Mouse (Mus musculus) embryo, embryonic 10.5 days (tissue): ENCODE results near the gene Gata1.
"Not testable (repeated sequence)": the region's sequence is repeated elsewhere in the genome, so short reads cannot be mapped to it uniquely, and the experiment has no call there.

ENCODE experiments used
- DNase-seq: peaks from one replicate; pipeline ENCODE4 v3.0.0-alpha.2; 2015; ENCODE audit warnings: low spot score

Gene Gata1

GRCm38 (mm10) chrX:7977892-7978291, at the start of gene Gata1:
Gene Gata1, minus strand, starts transcription at chrX:7978071.
- no peak for DNase-seq

GRCm38 (mm10) chrX:8026811-8027210, 48.9 kb upstream of the Gata1 start:
- DNase-seq: no peak

DNA sequence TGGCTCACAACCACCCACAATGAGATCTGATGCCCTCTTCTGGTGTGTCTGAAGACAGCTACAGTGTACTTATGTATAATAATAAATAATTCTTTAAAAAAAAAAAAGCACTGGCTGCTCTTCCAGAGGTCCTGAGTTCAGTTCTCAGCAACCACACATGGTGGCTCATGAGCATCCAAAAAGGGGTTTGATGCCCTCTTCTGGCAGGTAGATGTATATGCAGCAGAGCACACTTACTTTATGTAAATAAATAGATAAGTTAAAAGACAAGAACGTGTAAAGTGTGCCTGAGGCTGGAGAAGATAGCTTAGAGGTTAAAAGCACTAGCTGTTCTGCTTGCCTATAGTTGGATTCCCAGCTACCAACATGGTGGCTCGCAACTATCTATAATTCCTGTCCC, 46.9 kb upstream of the Gata1 start:
- DNase-seq: no peak

GRCm38 (mm10) chrX:8020111-8020778, 42.4 kb upstream of the Gata1 start:
- DNase-seq: no peak

- DNase-seq: no peak
Measured at GRCm38 (mm10) chrX:8018286-8018685, 40.4 kb upstream of the Gata1 start, which contains the start of gene Glod5. Gene Glod5, minus strand, starts transcription at chrX:8018492.

DNA sequence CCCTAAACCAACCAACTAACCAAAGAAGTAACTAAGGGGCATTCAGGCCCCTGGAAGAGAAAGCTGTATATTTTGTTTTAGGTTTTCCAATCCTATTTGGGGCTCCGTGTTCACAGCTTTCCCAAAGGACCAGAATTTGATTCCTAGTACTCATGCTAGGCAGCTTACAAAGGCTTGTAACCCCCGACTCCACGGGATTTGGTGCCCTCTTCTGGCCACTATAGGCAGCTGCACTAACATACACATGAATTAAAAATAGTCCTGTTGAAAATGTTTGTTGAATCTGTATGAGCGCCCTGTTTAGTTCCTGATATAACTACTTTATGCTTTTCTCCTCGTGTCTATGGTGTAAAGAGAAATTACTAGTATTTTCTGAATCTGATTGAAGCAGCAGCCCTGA, 39.3 kb upstream of the Gata1 start:
- peak; percentile 64 for DNase-seq

DNA sequence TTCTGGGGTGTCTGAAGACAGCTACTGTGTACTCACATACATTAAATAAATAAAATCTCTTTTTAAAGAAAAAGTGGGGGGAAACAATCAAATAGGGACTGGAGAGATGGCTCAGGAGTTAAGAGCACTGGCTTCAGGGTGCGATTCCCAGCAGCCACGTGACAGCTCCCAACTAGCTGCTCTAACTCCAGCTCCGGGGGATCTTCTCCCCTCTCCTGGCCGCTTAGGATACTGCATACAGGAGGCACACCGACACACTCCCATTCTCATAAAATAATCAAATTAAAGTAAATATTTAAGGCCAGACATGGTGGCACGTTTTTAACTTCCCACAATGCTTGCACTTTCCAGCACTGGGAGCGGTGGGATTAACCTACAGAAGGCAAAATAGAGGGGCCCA, 37.8 kb upstream of the Gata1 start:
- peak; percentile 32 for DNase-seq

GRCm38 (mm10) chrX:8013569-8014314, 35.9 kb upstream of the Gata1 start:
- DNase-seq: peak; percentile 55

DNA sequence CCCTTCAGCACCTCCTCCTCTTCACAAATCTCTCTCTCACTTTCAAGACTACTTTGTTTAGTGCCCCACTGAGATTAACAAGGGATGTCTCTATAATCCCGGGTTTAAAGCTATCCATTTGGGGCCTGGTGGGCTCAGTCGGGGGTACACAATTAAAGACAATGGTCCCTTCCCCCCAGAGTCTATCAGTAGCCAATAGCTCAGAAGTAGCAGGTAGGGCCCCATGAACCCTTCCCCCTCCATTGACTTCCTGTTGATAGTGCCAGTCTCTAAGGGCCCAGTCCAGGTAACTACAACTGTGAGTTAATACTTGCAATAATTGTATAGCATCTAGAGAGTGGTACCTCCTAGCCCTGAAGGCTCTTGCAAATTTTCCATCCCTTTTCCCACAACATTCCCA, 35.3 kb upstream of the Gata1 start:
- no peak for DNase-seq

GRCm38 (mm10) chrX:8009356-8009755, 31.5 kb upstream of the Gata1 start:
- not testable (repeated sequence) for DNase-seq

GRCm38 (mm10) chrX:8008543-8008942, 30.7 kb upstream of the Gata1 start:
- no peak for DNase-seq

DNA sequence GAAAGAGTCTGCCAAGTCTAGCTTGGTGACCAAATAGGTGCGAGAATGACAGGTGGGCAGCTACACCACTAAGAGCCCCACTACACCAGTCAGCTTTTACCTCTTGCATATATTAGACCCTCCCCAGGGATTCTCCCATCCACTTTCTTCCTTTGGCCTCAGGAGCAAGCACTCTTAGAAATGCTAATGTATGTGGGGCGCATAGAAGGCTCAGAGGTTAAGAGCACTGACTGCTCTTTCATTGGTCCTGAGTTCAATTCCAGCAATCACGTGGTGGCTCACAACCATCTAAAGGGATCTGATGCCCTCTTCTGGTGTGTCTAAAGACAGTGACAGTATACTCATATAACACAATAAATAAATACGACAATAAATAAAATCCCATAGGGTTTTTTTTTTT, 25.1 kb upstream of the Gata1 start:
- no peak for DNase-seq

DNA sequence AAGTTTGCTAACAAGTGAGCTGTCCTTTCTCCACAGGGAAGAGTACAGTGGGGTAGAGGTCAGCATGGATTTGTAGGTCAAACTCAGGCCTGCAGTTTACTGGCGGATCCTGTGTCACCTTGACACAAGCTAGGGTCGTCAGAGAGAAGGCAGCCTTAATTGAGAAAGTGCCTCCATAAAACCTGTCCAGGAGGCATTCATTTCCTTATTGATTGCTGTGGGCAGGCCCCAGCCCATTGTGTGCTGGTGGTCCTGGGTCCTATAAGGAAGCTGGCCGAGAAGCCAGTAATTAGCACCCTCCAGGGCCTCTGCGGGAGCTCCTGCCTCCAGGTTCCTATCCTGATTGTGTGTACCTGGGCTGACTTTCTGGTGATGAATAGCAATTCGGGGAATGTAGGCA, 24.1 kb upstream of the Gata1 start:
- no peak for DNase-seq

- no peak for DNase-seq
Measured at GRCm38 (mm10) chrX:8000546-8001192, 22.8 kb upstream of the Gata1 start.

DNA sequence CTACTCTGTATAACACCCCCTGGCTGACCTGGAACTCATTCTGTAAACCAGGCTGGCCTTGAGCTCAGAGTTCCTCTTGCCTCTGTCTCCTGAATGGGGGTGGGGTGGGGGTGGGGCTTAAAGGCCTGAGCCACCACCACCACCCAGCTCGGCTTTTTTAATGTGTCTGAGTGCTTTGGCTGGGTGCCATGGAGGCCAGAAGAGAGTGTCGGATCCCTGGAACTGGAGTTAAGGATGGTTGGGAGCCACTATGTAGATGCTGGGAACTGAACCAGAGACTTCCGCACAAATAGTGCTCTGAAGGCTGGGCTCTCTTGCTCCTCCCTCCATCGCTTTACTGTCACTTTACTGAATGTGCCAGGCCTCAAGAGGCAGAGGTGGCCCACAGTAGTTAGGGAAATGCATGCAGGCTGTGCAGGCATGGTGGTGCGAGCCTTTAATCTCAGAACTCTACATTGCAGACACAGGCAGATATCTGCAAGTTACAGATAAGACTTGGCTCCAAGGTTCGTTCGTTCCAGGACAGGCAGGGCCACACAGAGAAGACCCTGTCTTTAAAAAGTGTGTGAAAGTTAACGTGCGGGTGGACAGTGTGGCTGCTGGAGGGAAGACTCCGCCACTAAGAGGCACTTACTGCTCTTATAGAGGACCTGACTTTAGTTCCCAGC, 15.3 kb upstream of the Gata1 start:
- no peak for DNase-seq

GRCm38 (mm10) chrX:7992379-7993067, 14.7 kb upstream of the Gata1 start:
- no peak for DNase-seq

DNA sequence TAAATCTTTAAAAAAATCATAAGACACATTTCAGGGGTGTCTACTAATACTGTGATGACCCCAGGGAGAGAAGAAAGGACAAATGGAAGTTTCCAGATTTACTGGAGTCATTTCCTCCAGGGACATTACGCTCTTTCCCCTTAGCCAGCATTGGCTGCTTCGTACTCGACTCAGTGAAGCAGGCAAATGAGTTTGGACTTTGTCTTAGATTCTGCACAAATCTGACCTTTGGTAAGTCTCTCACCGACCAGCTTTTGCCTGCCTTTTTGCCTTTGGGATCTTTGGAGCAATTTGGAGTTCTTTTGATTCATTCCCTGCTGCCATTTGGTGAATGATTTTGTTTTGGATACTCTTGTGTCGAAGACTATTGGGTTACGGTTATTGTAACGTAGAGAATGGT, 3.5 kb upstream of the Gata1 start:
- DNase-seq: no peak

- no peak for DNase-seq
Measured at GRCm38 (mm10) chrX:7971292-7971691, 6.6 kb downstream of the Gata1 start.

DNA sequence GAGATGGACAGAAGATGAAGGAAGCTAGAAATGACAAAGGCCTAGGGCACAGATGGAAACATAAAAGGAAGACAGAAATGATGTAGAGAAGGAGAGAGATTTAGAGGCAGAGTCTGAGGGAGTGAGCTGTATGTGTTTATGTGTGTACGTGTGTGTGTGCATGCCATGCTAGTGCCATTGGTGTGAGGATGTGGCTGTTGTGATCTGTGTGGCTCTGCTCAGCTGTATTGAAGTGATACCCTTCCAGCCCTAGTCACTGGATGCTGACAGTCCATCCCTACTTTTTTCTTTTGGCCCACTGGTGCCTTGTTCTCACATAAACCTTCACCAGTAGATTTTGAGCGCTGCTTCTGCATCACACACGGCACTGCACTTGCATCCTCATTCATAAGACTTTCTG, 9.0 kb downstream of the Gata1 start:
- DNase-seq: no peak

GRCm38 (mm10) chrX:7968226-7968625, 9.6 kb downstream of the Gata1 start:
- no peak for DNase-seq

DNA sequence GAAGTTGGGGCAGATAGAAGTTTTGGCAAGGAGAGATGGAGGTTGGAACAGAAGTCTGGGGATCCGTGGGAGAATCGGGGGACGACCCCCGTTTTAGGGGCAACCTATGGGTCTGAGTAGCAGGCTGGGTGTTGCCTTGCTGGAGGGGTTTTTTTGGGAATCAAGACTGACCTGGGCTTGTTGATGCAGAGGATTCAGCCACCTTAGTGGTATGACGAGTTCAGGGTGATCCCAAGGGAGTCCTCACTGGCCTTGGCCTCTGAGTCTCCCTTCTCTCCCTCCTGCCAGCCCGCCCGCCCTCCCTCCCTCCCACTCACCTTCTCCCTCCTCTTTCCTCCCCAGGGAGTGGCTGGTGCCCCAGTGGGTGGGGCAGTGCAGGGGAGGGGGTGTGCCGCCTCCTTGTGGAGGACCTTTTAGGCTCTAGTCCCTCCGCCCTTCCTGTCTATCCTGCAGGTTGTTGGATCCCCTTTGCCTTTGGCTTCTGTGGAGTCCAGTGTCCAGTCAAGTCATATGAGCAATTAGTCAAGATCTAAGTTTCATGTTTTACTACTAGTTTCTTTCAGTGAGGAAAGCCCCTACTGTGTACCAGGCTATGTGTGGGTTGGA, 10.2 kb downstream of the Gata1 start:
- DNase-seq: no peak

GRCm38 (mm10) chrX:7966161-7966560, 11.7 kb downstream of the Gata1 start:
- DNase-seq: no peak
